Mouse (Mus musculus) CH12.LX (cell line): ENCODE measurements around the gene Rnf185. TPM values are rescaled to one million over a fixed set of nuclear protein-coding genes. Genes with fewer than 3 reads are reported as not detected.

ENCODE experiments used
- DNase-seq: peaks from one replicate; pipeline ENCODE4 v3.0.0-alpha.2; 2013; ENCODE audit errors: extremely low read depth
- H3K27ac ChIP-seq: 2 replicates; pipeline ENCODE4 v1.5.1; 2012; ENCODE audit warnings: low read depth, mild to moderate bottlenecking, control low read depth, moderate library complexity; ENCODE audit not compliant: insufficient read depth
- H3K27me3 ChIP-seq: replicated peaks from 2 replicates; pipeline ENCODE3; 2012; ENCODE audit warnings: inconsistent platforms
- H3K36me3 ChIP-seq, 2 experiments: replicated peaks in 1 of 2; 2 replicates each; pipeline versions ENCODE3 to v1.6.1; 2012; ENCODE audit warnings: inconsistent platforms in 1 of 2, low read length in 1 of 2, mild to moderate bottlenecking in 1 of 2, mixed read lengths in 1 of 2, moderate library complexity in 1 of 2; ENCODE audit not compliant: control insufficient read depth in 1 of 2, insufficient read depth in 1 of 2
- H3K4me1 ChIP-seq, 2 experiments: 2 replicates each; pipeline ENCODE4 v1.6.1; 2012; ENCODE audit warnings: inconsistent platforms in 1 of 2, moderate library complexity in 1 of 2; ENCODE audit not compliant: insufficient read depth in 2 of 2, control insufficient read depth in 1 of 2
- H3K4me2 ChIP-seq: 2 replicates; pipeline ENCODE4 v1.6.1; 2012; ENCODE audit warnings: low read depth, mild to moderate bottlenecking, control low read depth; ENCODE audit not compliant: poor library complexity, insufficient read depth, severe bottlenecking
- H3K4me3 ChIP-seq, 3 experiments: fragments of 150-350 bp in 1 of 3; sonication (generic) in 1 of 3; replicated peaks in 1 of 3; 2 replicates each; pipeline versions ENCODE3 to v1.5.1; 2011 to 2012; ENCODE audit warnings: low read depth in 2 of 3, low read length in 2 of 3, mild to moderate bottlenecking in 2 of 3, moderate library complexity in 2 of 3, control low read depth in 1 of 3, improper control_type of control experiment in 1 of 3, inconsistent platforms in 1 of 3, mixed read lengths in 1 of 3; ENCODE audit not compliant: poor library complexity in 1 of 3
- H3K79me2 ChIP-seq: replicated peaks from 2 replicates; pipeline ENCODE4 v1.6.1; 2012; ENCODE audit warnings: mild to moderate bottlenecking, moderate library complexity; ENCODE audit not compliant: control insufficient read depth, poor library complexity, insufficient read depth, severe bottlenecking; ENCODE audit errors: extremely low read depth
- H3K9ac ChIP-seq: 2 replicates; pipeline ENCODE4 v1.6.1; 2012; ENCODE audit warnings: low read depth, mild to moderate bottlenecking, control low read depth, moderate library complexity; ENCODE audit not compliant: insufficient read depth
- H3K9me3 ChIP-seq: replicated peaks from 2 replicates; pipeline ENCODE3; 2012; ENCODE audit warnings: low read length, inconsistent platforms, mixed read lengths
- BHLHE40 ChIP-seq: IDR thresholded peaks from 2 replicates; pipeline ENCODE4 v1.6.1; 2011; ENCODE audit warnings: mild to moderate bottlenecking, low read depth, low read length, improper control_type of control experiment
- CHD1 ChIP-seq: IDR thresholded peaks from 2 replicates; pipeline ENCODE4 v1.6.1; 2012; ENCODE audit warnings: low read depth, low read length, improper control_type of control experiment, inconsistent platforms
- CHD2 ChIP-seq: IDR thresholded peaks from 2 replicates; pipeline ENCODE4 v1.6.1; 2011; ENCODE audit warnings: low read length, improper control_type of control experiment
- CTCF ChIP-seq, 2 experiments: IDR thresholded peaks in 1 of 2; conservative IDR thresholded peaks in 1 of 2; 2 replicates each; pipeline ENCODE4 v1.5.1; 2011 to 2012; ENCODE audit warnings: low read depth in 2 of 2, low read length in 2 of 2, improper control_type of control experiment in 1 of 2, inconsistent platforms in 1 of 2, mild to moderate bottlenecking in 1 of 2, moderate library complexity in 1 of 2
- E2F4 ChIP-seq: IDR thresholded peaks from 2 replicates; pipeline ENCODE4 v1.6.1; 2011; ENCODE audit warnings: low read depth, low read length, improper control_type of control experiment; ENCODE audit not compliant: insufficient replicate concordance
- ELF1 ChIP-seq: IDR thresholded peaks from 2 replicates; pipeline ENCODE4 v1.6.1; 2014; ENCODE audit warnings: low read depth, mild to moderate bottlenecking, inconsistent platforms, low read length, improper control_type of control experiment
- EP300 ChIP-seq: IDR thresholded peaks from 2 replicates; pipeline ENCODE4 v1.6.1; 2011; ENCODE audit warnings: low read length, improper control_type of control experiment
- ETS1 ChIP-seq: conservative IDR thresholded peaks from 2 replicates; pipeline ENCODE4 v1.6.1; 2012; ENCODE audit warnings: low read depth, mild to moderate bottlenecking, inconsistent platforms, low read length, improper control_type of control experiment, moderate library complexity
- GABPA ChIP-seq: IDR thresholded peaks from 2 replicates; pipeline ENCODE4 v1.6.1; 2012; ENCODE audit warnings: low read depth, low read length, improper control_type of control experiment, inconsistent platforms; ENCODE audit not compliant: insufficient replicate concordance
- HCFC1 ChIP-seq: IDR thresholded peaks from 2 replicates; pipeline ENCODE4 v1.6.1; 2012; ENCODE audit warnings: low read depth, mild to moderate bottlenecking, inconsistent platforms, low read length, improper control_type of control experiment
- IRF4 ChIP-seq: IDR thresholded peaks from 2 replicates; pipeline ENCODE4 v1.6.1; 2014; ENCODE audit warnings: low read depth, mild to moderate bottlenecking, inconsistent platforms, low read length, improper control_type of control experiment
- JUN ChIP-seq: IDR thresholded peaks from 2 replicates; pipeline ENCODE4 v1.6.1; 2011; ENCODE audit warnings: low read depth, mild to moderate bottlenecking, low read length, improper control_type of control experiment, moderate library complexity; ENCODE audit not compliant: insufficient read depth
- JUND ChIP-seq: conservative IDR thresholded peaks from 2 replicates; pipeline ENCODE4 v1.6.1; 2011; ENCODE audit warnings: low read depth, low read length, improper control_type of control experiment
- KAT2A ChIP-seq: IDR thresholded peaks from 2 replicates; pipeline ENCODE4 v1.6.1; 2012; ENCODE audit warnings: low read length, improper control_type of control experiment, inconsistent platforms; ENCODE audit not compliant: insufficient replicate concordance
- MAFK ChIP-seq: IDR thresholded peaks from 2 replicates; pipeline ENCODE4 v1.6.1; 2011; ENCODE audit warnings: low read length, improper control_type of control experiment; ENCODE audit not compliant: insufficient replicate concordance
- MAX ChIP-seq: IDR thresholded peaks from 2 replicates; pipeline ENCODE4 v1.6.1; 2011; ENCODE audit warnings: low read length, improper control_type of control experiment
- MAZ ChIP-seq: IDR thresholded peaks from 2 replicates; pipeline ENCODE4 v1.6.1; 2012; ENCODE audit warnings: low read depth, mild to moderate bottlenecking, inconsistent platforms, low read length, improper control_type of control experiment, moderate library complexity
- MEF2A ChIP-seq: IDR thresholded peaks from 2 replicates; pipeline ENCODE4 v1.6.1; 2014; ENCODE audit warnings: low read depth, mild to moderate bottlenecking, inconsistent platforms, low read length, improper control_type of control experiment, borderline replicate concordance
- MXI1 ChIP-seq: IDR thresholded peaks from 2 replicates; pipeline ENCODE4 v1.6.1; 2011; ENCODE audit warnings: mild to moderate bottlenecking, low read depth, low read length, improper control_type of control experiment
- MYC ChIP-seq: IDR thresholded peaks from 2 replicates; pipeline ENCODE4 v1.6.1; 2011; ENCODE audit warnings: low read depth, mild to moderate bottlenecking, improper control_type of control experiment, low read length
- NELFE ChIP-seq: IDR thresholded peaks from 2 replicates; pipeline ENCODE4 v1.6.1; 2011; ENCODE audit warnings: low read depth, low read length, improper control_type of control experiment
- NRF1 ChIP-seq: IDR thresholded peaks from 2 replicates; pipeline ENCODE4 v1.6.1; 2014; ENCODE audit warnings: low read depth, mild to moderate bottlenecking, inconsistent platforms, low read length, improper control_type of control experiment, moderate library complexity
- PAX5 ChIP-seq: IDR thresholded peaks from 2 replicates; pipeline ENCODE4 v1.6.1; 2012; ENCODE audit warnings: low read length, inconsistent platforms, mixed read lengths
- POLR2A ChIP-seq: IDR thresholded peaks from 2 replicates; pipeline ENCODE4 v1.6.1; 2011; ENCODE audit warnings: low read depth, mild to moderate bottlenecking, improper control_type of control experiment, low read length
- POLR2AphosphoS2 ChIP-seq: IDR thresholded peaks from 2 replicates; pipeline ENCODE4 v1.6.1; 2011; ENCODE audit warnings: low read depth, low read length, improper control_type of control experiment
- RAD21 ChIP-seq: IDR thresholded peaks from 2 replicates; pipeline ENCODE4 v1.6.1; 2011; ENCODE audit warnings: low read depth, mild to moderate bottlenecking, low read length, improper control_type of control experiment, moderate library complexity
- RCOR1 ChIP-seq: conservative IDR thresholded peaks from 2 replicates; pipeline ENCODE4 v1.6.1; 2012; ENCODE audit warnings: low read depth, mild to moderate bottlenecking, inconsistent platforms, low read length, improper control_type of control experiment
- SIN3A ChIP-seq: IDR thresholded peaks from 2 replicates; pipeline ENCODE4 v1.6.1; 2012; ENCODE audit warnings: low read length, improper control_type of control experiment, inconsistent platforms
- SMC3 ChIP-seq: IDR thresholded peaks from 2 replicates; pipeline ENCODE4 v1.6.1; 2011; ENCODE audit warnings: low read depth, low read length, improper control_type of control experiment
- TBP ChIP-seq: conservative IDR thresholded peaks from 2 replicates; pipeline ENCODE4 v1.6.1; 2011; ENCODE audit warnings: low read depth, low read length, improper control_type of control experiment
- TCF12 ChIP-seq: IDR thresholded peaks from 2 replicates; pipeline ENCODE4 v1.6.1; 2014; ENCODE audit warnings: low read depth, mild to moderate bottlenecking, inconsistent platforms, low read length, improper control_type of control experiment
- UBTF ChIP-seq: IDR thresholded peaks from 2 replicates; pipeline ENCODE4 v1.6.1; 2012; ENCODE audit warnings: low read depth, mild to moderate bottlenecking, inconsistent platforms, low read length, improper control_type of control experiment, moderate library complexity
- USF1 ChIP-seq: IDR thresholded peaks from 2 replicates; pipeline ENCODE4 v1.6.1; 2014; ENCODE audit warnings: low read depth, mild to moderate bottlenecking, inconsistent platforms, low read length, improper control_type of control experiment
- USF2 ChIP-seq: conservative IDR thresholded peaks from 2 replicates; pipeline ENCODE4 v1.6.1; 2011; ENCODE audit warnings: low read depth, low read length, improper control_type of control experiment
- ZC3H11A ChIP-seq: IDR thresholded peaks from 2 replicates; pipeline ENCODE4 v1.6.1; 2012; ENCODE audit warnings: low read depth, mild to moderate bottlenecking, inconsistent platforms, low read length, improper control_type of control experiment
- ZKSCAN1 ChIP-seq: IDR thresholded peaks from 2 replicates; pipeline ENCODE4 v1.6.1; 2012; ENCODE audit warnings: low read depth, inconsistent platforms, low read length, improper control_type of control experiment, borderline replicate concordance
- ZMIZ1 ChIP-seq: IDR thresholded peaks from 2 replicates; pipeline ENCODE4 v1.6.1; 2012; ENCODE audit warnings: low read depth, mild to moderate bottlenecking, inconsistent platforms, low read length, improper control_type of control experiment
- ZNF384 ChIP-seq: IDR thresholded peaks from 2 replicates; pipeline ENCODE4 v1.6.1; 2012; ENCODE audit warnings: low read depth, low read length, improper control_type of control experiment, inconsistent platforms
- dilution Hi-C: fragments of 300-500 bp; cut with MboI; formaldehyde crosslinking; loops from 2 replicates; pipeline ENCODE4 v1.14.3; 2020; ENCODE audit warnings: low sequenced_read_pairs; ENCODE audit not compliant: extremely low pct_unique_long_range_greater_than_20kb, extremely low pct_ligation_motif_present
- in situ Hi-C: fragments of 300-500 bp; cut with MboI; formaldehyde crosslinking; loops from 3 replicates; pipeline ENCODE4 v1.14.3; 2019; ENCODE audit warnings: low sequenced_read_pairs, low pct_ligation_motif_present, low pct_unique_long_range_greater_than_20kb, mixed read lengths
- polyA plus RNA-seq: library from polyadenylated mRNA; unstranded; fragments of >175 nt; gene quantifications from 2 replicates; pipeline ENCODE4 v1.2.1, GENCODE M21; 2012; ENCODE audit warnings: low read depth; ENCODE audit not compliant: insufficient read length
- total RNA-seq, 2 experiments: library from RNA; depleted of rRNA; stranded (reverse); fragments of 300-350 nt in 1 of 2; fragments of >200 nt in 1 of 2; gene quantifications; 2 replicates each; pipeline ENCODE4 v1.2.3; 2012 to 2014

The Rnf185 gene
- total RNA-seq (2012; rRNA removed), result 15.6 and 15.7 TPM in 2 replicates
- 22.7 and 26.4 TPM in 2 replicates for total RNA-seq (2014; rRNA removed)
- polyA plus RNA-seq, result 25.3 and 26.7 TPM in 2 replicates

GRCm38 (mm10) chr11:3452167-3452639 is at the start of gene Rnf185:
Rnf185 (minus strand) TSS chr11:3452363.
- H3K9me3 ChIP-seq, result no peaks in the 10 kb centered on the region
- H3K79me2 ChIP-seq, result peaks cover 36% of the 10 kb centered on the region
- peak within 1 kb of the TSS; percentile 66 to 88 (median 87) for H3K4me3 ChIP-seq
- TF ChIP-seq USF1 (peak; percentile 97), NELFE (peak; percentile 95), USF2 (peak; percentile 90), KAT2A (peak; percentile 86; the same call in 1 of the 2 replicates), TBP (peak; percentile 74), POLR2AphosphoS2 (peak; percentile 66; the same call in 1 of the 2 replicates), ZMIZ1 (peak; percentile 87; the same call in 1 of the 2 replicates), JUND (no peak), SMC3 (no peak), EP300 (no peak), ELF1 (peak; percentile 95), POLR2A (peak; percentile 97), RAD21 (no peak), E2F4 (no peak), PAX5 (no peak), CHD1 (peak; percentile 87; the same call in 1 of the 2 replicates), CHD2 (no peak), BHLHE40 (peak; percentile 93), HCFC1 (peak; percentile 93), ETS1 (no peak; the same call in none of the 2 replicates), GABPA (peak; percentile 17; the same call in 1 of the 2 replicates), RCOR1 (0 out of 2 replicates have a peak, but pooled peaks have one; percentile 44), SIN3A (peak; percentile 95), ZKSCAN1 (no peak), MAZ (peak; percentile 93; the same call in 1 of the 2 replicates), NRF1 (peak; percentile 59), MXI1 (peak; percentile 79; the same call in 1 of the 2 replicates), IRF4 (peak; percentile 79), JUN (no peak), MEF2A (peak; percentile 81; the same call in 1 of the 2 replicates), MAX (peak; percentile 84), TCF12 (peak; percentile 90), CTCF (conservative IDR thresholded peaks at IDR 0.05 in 1 of 2, IDR thresholded peaks at IDR 0.05 in 1 of 2; ENCODE audit: low read depth in 2 of 2, low read length in 2 of 2) (no peak), ZC3H11A (no peak), MYC (0 out of 2 replicates have a peak, but pooled peaks have one; percentile 52), ZNF384 (no peak; the same call in 1 of the 2 replicates), UBTF (peak; percentile 92), MAFK (no peak)
- H3K27me3 ChIP-seq, result no peaks in the 10 kb centered on the region
- peak within 1 kb of the TSS; percentile 88 for H3K9ac ChIP-seq
- DNase-seq, result peak; percentile 98
- H3K27ac ChIP-seq, result peak within 1 kb of the TSS; percentile 42
- peaks cover 3 to 29% of the 10 kb centered on the region in 2 experiments for H3K4me1 ChIP-seq
- peak within 1 kb of the TSS; percentile 99 for H3K4me2 ChIP-seq
- H3K36me3 ChIP-seq, result peaks cover 6 to 37% of the 10 kb centered on the region in 2 experiments
- in situ Hi-C loops, result no loop called here
- dilution Hi-C loops, result no loop called here
